Mouse (Mus musculus) testis, adult 2 months (tissue): ENCODE measurements around the gene Eme2.

Experiments used
- CTCF ChIP-seq: fragments of 200-500 bp; IDR thresholded peaks from 2 replicates; pipeline ENCODE4 v1.5.1; 2012; ENCODE audit warnings: low read depth, mild to moderate bottlenecking, inconsistent platforms, low read length, moderate library complexity; ENCODE audit not compliant: control insufficient read depth, insufficient read depth, insufficient replicate concordance
- POLR2A ChIP-seq: fragments of 200-500 bp; IDR thresholded peaks from 2 replicates; pipeline ENCODE4 v1.6.1; 2012; ENCODE audit warnings: low read depth, mild to moderate bottlenecking, inconsistent platforms, low read length, moderate library complexity; ENCODE audit not compliant: control insufficient read depth

DNA sequence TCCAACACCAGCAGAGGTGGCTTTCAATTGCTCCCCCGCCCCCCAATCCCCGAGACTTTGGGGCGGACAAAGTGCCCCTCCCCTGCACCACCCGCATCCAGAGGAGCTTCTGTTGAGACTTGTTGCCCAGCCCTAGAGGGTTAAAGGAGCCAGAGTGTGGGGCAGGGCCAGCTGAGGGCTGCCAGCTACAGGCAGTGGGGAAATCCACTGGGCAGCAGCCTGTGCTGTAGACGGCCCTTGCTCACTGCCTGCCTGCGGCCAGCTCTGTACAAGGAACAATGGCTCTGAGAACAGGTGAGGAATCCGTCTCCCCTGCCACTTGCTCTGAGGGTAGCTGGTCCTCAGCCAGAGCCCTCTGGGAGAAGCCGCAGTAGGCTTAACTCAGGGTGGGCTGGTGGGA is 16.4 kb downstream of the Eme2 start:
- no peak for TF ChIP-seq CTCF
- no peak for TF ChIP-seq POLR2A
